Mouse (Mus musculus): ENCODE data around the gene Alox12b. TPM values are rescaled to one million over a fixed set of nuclear protein-coding genes. Genes with fewer than 3 reads are reported as not detected.

The Alox12b gene
- polyA plus RNA-seq, 1 experiment from 2014 or later = not detected

- H3K9ac ChIP-seq (ENCODE audit: low read length) = peak overlapping the region; percentile 72
- H3K4me1 ChIP-seq (ENCODE audit: control insufficient read depth, insufficient read depth, low read length) = peaks cover 15% of the 10 kb centered on the region; the same call in 1 of the 2 replicates
- H3K36me3 ChIP-seq (ENCODE audit: control insufficient read depth, insufficient read depth, low read length) = no peaks in the 10 kb centered on the region
- H3K4me2 ChIP-seq (ENCODE audit: low read length) = peak overlapping the region; percentile 94
- H3K9me3 ChIP-seq (replicated peaks; ENCODE audit: control insufficient read depth, low read length) = no peaks in the 10 kb centered on the region
- ATAC-seq (no peak), DNase-seq (ENCODE audit: low spot score) (peak; percentile 63)
- H3K27me3 ChIP-seq (replicated peaks; ENCODE audit: control insufficient read depth, insufficient read depth, low read length) = peaks cover 6% of the 10 kb centered on the region; the same call in 1 of the 2 replicates
- H3K4me3 ChIP-seq (ENCODE audit: low read depth, low read length) = peak overlapping the region; percentile 77
- 1% methylated on average over 31 of the region's 32 CpGs for WGBS
- H3K27ac ChIP-seq (ENCODE audit: low read depth, low read length) = peak overlapping the region; percentile 55; the same call in 1 of the 2 replicates
Observed at GRCm38 (mm10) chr11:69121741-69122335, 35.0 kb upstream of the Alox12b start.

GRCm38 (mm10) chr11:69122336-69122951 is 34.3 kb upstream of the Alox12b start, which contains the start of gene 9130213A22Rik:
TSS of gene 9130213A22Rik (minus strand) at chr11:69122589.
- peak; percentile 90 for DNase-seq (ENCODE audit: low spot score)
- Histone ChIP-seq H3K9ac (ENCODE audit: low read length) (peak within 1 kb of the TSS; percentile 72), H3K9me3 (replicated peaks; ENCODE audit: control insufficient read depth, low read length) (no peaks in the 10 kb centered on the region), H3K27ac (ENCODE audit: low read depth, low read length) (peak within 1 kb of the TSS; percentile 55; the same call in 1 of the 2 replicates), H3K27me3 (replicated peaks; ENCODE audit: control insufficient read depth, insufficient read depth, low read length) (peaks cover 6% of the 10 kb centered on the region; the same call in 1 of the 2 replicates), H3K36me3 (ENCODE audit: control insufficient read depth, insufficient read depth, low read length) (no peaks in the 10 kb centered on the region), H3K4me2 (ENCODE audit: low read length) (peak within 1 kb of the TSS; percentile 94), H3K4me1 (ENCODE audit: control insufficient read depth, insufficient read depth, low read length) (peaks cover 15% of the 10 kb centered on the region; the same call in 1 of the 2 replicates), H3K4me3 (ENCODE audit: low read depth, low read length) (peak within 1 kb of the TSS; percentile 77)
- under 1% methylated on average over 65 of the region's 66 CpGs for WGBS
- ATAC-seq = peak; percentile 64

DNA sequence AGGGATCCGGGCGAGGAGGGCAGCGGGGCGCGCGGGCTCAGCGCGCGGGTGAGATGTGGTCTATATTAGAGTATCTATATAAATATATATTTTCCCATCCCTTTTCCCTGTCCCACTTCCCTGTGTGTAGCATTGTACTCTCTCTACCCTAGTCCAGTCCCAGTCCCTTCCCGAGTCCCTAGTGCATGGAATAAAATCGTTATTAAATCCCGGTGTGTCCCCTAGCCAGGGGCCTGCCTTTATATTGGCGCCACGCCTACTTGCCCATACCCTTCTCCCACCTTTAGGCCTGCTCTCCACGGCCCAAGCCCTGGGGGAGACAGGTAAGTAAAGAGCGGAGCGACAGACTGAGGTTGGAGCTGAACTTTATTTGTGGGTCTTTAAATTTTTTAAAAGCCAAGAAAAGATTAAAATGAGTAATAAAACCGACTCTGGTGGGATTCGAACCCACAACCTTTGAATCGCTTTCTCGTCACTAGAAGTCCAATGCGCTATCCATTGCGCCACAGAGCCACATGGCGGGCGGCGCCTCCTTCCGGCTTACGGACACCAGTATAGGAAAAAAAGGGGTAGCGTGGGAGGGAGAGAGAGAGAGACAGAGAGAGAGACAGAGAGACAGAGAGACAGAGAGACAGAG is 33.6 kb upstream of the Alox12b start:
- H3K4me3 ChIP-seq (ENCODE audit: low read depth, low read length) = peak overlapping the region; percentile 77
- H3K4me2 ChIP-seq (ENCODE audit: low read length) = peak overlapping the region; percentile 94
- no peaks in the 10 kb centered on the region for H3K36me3 ChIP-seq (ENCODE audit: control insufficient read depth, insufficient read depth, low read length)
- WGBS = under 1% methylated on average over 29 of the region's 29 CpGs
- peaks cover 15% of the 10 kb centered on the region; the same call in 1 of the 2 replicates for H3K4me1 ChIP-seq (ENCODE audit: control insufficient read depth, insufficient read depth, low read length)
- ATAC-seq (peak; percentile 6), DNase-seq (ENCODE audit: low spot score) (peak; percentile 92)
- H3K9me3 ChIP-seq (replicated peaks; ENCODE audit: control insufficient read depth, low read length) = no peaks in the 10 kb centered on the region
- peak overlapping the region; percentile 72 for H3K9ac ChIP-seq (ENCODE audit: low read length)
- peak overlapping the region; percentile 55; the same call in 1 of the 2 replicates for H3K27ac ChIP-seq (ENCODE audit: low read depth, low read length)
- peaks cover 6% of the 10 kb centered on the region; the same call in 1 of the 2 replicates for H3K27me3 ChIP-seq (replicated peaks; ENCODE audit: control insufficient read depth, insufficient read depth, low read length)

GRCm38 (mm10) chr11:69123693-69124497 is 32.9 kb upstream of the Alox12b start:
- under 1% methylated on average over 31 of the region's 31 CpGs for WGBS
- peak; percentile 65 for ATAC-seq
- Histone ChIP-seq H3K4me3 (ENCODE audit: low read depth, low read length) (peak overlapping the region; percentile 77), H3K27ac (ENCODE audit: low read depth, low read length) (peak overlapping the region; percentile 74), H3K9ac (ENCODE audit: low read length) (peak overlapping the region; percentile 59), H3K9me3 (replicated peaks; ENCODE audit: control insufficient read depth, low read length) (no peaks in the 10 kb centered on the region), H3K36me3 (ENCODE audit: control insufficient read depth, insufficient read depth, low read length) (no peaks in the 10 kb centered on the region), H3K4me2 (ENCODE audit: low read length) (peak overlapping the region; percentile 94), H3K27me3 (replicated peaks; ENCODE audit: control insufficient read depth, insufficient read depth, low read length) (peaks cover 6% of the 10 kb centered on the region; the same call in 1 of the 2 replicates), H3K4me1 (ENCODE audit: control insufficient read depth, insufficient read depth, low read length) (peaks cover 14% of the 10 kb centered on the region; the same call in 1 of the 2 replicates)
- peak; percentile 96 for DNase-seq (ENCODE audit: low spot score)

DNA sequence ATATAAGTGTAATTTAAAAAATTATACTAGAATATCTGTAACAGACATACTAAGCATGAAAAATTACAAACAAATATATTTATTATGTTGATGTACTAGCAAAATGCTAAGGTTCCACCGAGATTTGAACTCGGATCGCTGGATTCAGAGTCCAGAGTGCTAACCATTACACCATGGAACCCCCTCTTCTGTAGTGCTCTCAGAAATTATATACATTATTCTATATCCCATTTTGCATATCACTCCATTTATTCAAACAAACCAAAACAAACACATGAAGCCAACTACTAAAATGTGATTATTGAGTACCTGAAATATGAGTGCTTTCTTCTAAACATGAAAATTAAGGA is 32.3 kb upstream of the Alox12b start:
- H3K27me3 ChIP-seq (replicated peaks; ENCODE audit: control insufficient read depth, insufficient read depth, low read length) = peaks cover 6% of the 10 kb centered on the region; the same call in 1 of the 2 replicates
- ATAC-seq (peak; percentile 58), DNase-seq (ENCODE audit: low spot score) (peak; percentile 93)
- under 1% methylated on average over 3 of the region's 3 CpGs for WGBS
- H3K9ac ChIP-seq (ENCODE audit: low read length) = no peak overlapping the region
- no peaks in the 10 kb centered on the region for H3K9me3 ChIP-seq (replicated peaks; ENCODE audit: control insufficient read depth, low read length)
- H3K27ac ChIP-seq (ENCODE audit: low read depth, low read length) = no peak overlapping the region
- peaks cover 13% of the 10 kb centered on the region; the same call in 1 of the 2 replicates for H3K4me1 ChIP-seq (ENCODE audit: control insufficient read depth, insufficient read depth, low read length)
- no peaks in the 10 kb centered on the region for H3K36me3 ChIP-seq (ENCODE audit: control insufficient read depth, insufficient read depth, low read length)
- H3K4me3 ChIP-seq (ENCODE audit: low read depth, low read length) = peak overlapping the region; percentile 77
- peak overlapping the region; percentile 94 for H3K4me2 ChIP-seq (ENCODE audit: low read length)

- Histone ChIP-seq H3K36me3 (ENCODE audit: control insufficient read depth, insufficient read depth, low read length) (no peaks in the 10 kb centered on the region), H3K4me3 (ENCODE audit: low read depth, low read length) (peak overlapping the region; percentile 46), H3K27ac (ENCODE audit: low read depth, low read length) (no peak overlapping the region; the same call in 1 of the 2 replicates), H3K27me3 (replicated peaks; ENCODE audit: control insufficient read depth, insufficient read depth, low read length) (peaks cover 6% of the 10 kb centered on the region; the same call in 1 of the 2 replicates), H3K4me2 (ENCODE audit: low read length) (peak overlapping the region; percentile 66), H3K4me1 (ENCODE audit: control insufficient read depth, insufficient read depth, low read length) (peaks cover 11% of the 10 kb centered on the region; the same call in 1 of the 2 replicates), H3K9ac (ENCODE audit: low read length) (peak overlapping the region; percentile 67), H3K9me3 (replicated peaks; ENCODE audit: control insufficient read depth, low read length) (no peaks in the 10 kb centered on the region)
- peak; percentile 49 for ATAC-seq
- under 1% methylated on average over 24 of the region's 24 CpGs for WGBS
- DNase-seq (ENCODE audit: low spot score) = peak; percentile 96
Observed at GRCm38 (mm10) chr11:69125041-69125851, 31.5 kb upstream of the Alox12b start.

GRCm38 (mm10) chr11:69125852-69125918 is 31.1 kb upstream of the Alox12b start, which contains the start of gene Aloxe3:
TSS of gene Aloxe3 (plus strand) at chr11:69125896.
- Histone ChIP-seq H3K27ac (ENCODE audit: low read depth, low read length) (no peak within 1 kb of the TSS; the same call in 1 of the 2 replicates), H3K4me2 (ENCODE audit: low read length) (peak within 1 kb of the TSS; percentile 66), H3K36me3 (ENCODE audit: control insufficient read depth, insufficient read depth, low read length) (no peaks in the 10 kb centered on the region), H3K4me1 (ENCODE audit: control insufficient read depth, insufficient read depth, low read length) (peaks cover 9% of the 10 kb centered on the region; the same call in 1 of the 2 replicates), H3K9ac (ENCODE audit: low read length) (peak within 1 kb of the TSS; percentile 67), H3K4me3 (ENCODE audit: low read depth, low read length) (peak within 1 kb of the TSS; percentile 46), H3K27me3 (replicated peaks; ENCODE audit: control insufficient read depth, insufficient read depth, low read length) (0 out of 2 replicates have a peak, but pooled peaks cover 2% of the 10 kb centered on the region), H3K9me3 (replicated peaks; ENCODE audit: control insufficient read depth, low read length) (no peaks in the 10 kb centered on the region)
- WGBS = 5% methylated on average over 3 of the region's 3 CpGs
- ATAC-seq = no peak
- DNase-seq (ENCODE audit: low spot score) = no peak
